Mouse (Mus musculus) myocyte (in vitro differentiated cells): ENCODE data around the gene Cldn34a.

Experiments used
- CEBPB ChIP-seq: IDR thresholded peaks from 2 replicates; pipeline ENCODE4 v1.6.1; 2011; ENCODE audit warnings: mild to moderate bottlenecking, moderate library complexity; ENCODE audit not compliant: poor library complexity, insufficient read depth, severe bottlenecking
- POLR2A ChIP-seq: IDR thresholded peaks from one replicate; pipeline ENCODE4 v1.6.1; 2011; ENCODE audit warnings: low read depth, mild to moderate bottlenecking, control low read depth, moderate library complexity; ENCODE audit not compliant: insufficient read length
- SRF ChIP-seq: IDR thresholded peaks from one replicate; pipeline ENCODE4 v1.6.1; 2011; ENCODE audit warnings: low read depth; ENCODE audit not compliant: control insufficient read depth, insufficient read length

- no peak for TF ChIP-seq SRF
- no peak for TF ChIP-seq POLR2A
- no peak for TF ChIP-seq CEBPB
These were observed 15.0 kb upstream of the Cldn34a start for GRCm38 (mm10) chrX:152548180-152548579.
